Mouse (Mus musculus) thymus, postnatal 0 days (tissue): ENCODE data around the gene Esp31. TPM values are rescaled to one million over a fixed set of nuclear protein-coding genes. Genes with fewer than 3 reads are reported as not detected.

Experiments used
- DNase-seq: peaks from one replicate; pipeline ENCODE4 v3.0.0-alpha.2; 2015; ENCODE audit warnings: low spot score
- polyA plus RNA-seq: library from polyadenylated mRNA; unstranded; fragments of >200 nt; fragmentation: Nextera tagmentation; extraction: Ambion mirVana; gene quantifications from 2 replicates; pipeline ENCODE4 v1.2.1, GENCODE M21; 2015

Gene Esp31
- not detected in 2 replicates for polyA plus RNA-seq

GRCm38 (mm10) chr17:38639147-38639546 is at the start of gene Esp31:
Esp31 (plus strand) TSS chr17:38639447.
- DNase-seq: no peak

Other genes starting within 250 kb of the Esp31 start
- not detected in 2 replicates for gene Esp36, start 219.3 kb upstream of the Esp31 start, polyA plus RNA-seq
- not detected in 2 replicates for gene Esp34, start 85.3 kb upstream of the Esp31 start, polyA plus RNA-seq